Comparison of ENCODE assay signal across 20 mouse cellular contexts in the genomic region with DNA sequence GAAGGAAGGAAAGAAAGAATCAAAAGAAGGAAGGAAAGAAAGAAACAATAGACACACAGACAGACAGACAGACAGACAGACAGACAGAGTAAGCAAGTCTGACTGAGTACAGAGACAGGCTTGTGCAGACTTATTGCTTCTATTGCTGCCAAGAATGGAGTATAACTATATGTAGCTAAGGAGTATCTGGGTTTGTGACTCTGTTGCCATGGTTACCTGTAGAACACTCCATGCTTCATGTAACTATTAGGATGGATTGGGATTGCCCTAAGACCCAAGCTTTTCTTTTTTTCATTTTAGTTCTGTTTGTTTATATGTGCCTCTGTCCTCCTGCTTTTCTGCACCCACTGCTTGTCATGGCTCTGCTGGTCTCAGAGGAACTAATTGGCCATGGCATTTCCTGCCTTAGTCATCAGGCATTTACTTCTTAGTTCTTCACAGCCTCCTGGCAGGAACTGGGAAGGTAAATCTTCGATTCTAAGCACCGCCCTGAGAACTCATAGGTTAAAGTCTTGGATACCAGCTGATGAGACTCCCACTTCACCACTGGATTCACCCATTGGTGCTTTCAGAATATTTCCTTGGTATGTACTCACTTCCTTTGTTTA.
DNase-seq lines count a peak whose midpoint lies in the region; ATAC-seq lines count a peak whose summit lies in the region.
"Had no signal": no experiment of that assay in that cellular context is flagged by ENCODE, and none has a peak within 500 bp of the region (broad histone marks: within the 10 kb centered on the region; RNA-seq: fewer than 3 reads in every experiment).

No protein-coding gene starts in this region.

- H3K4me3 ChIP-seq in midbrain, embryonic 16.5 days (ENCODE audit: low read depth, low read length), result no peak overlapping the region
- H3K4me3 ChIP-seq in midbrain, embryonic 15.5 days, result no peak overlapping the region
- H3K4me3 ChIP-seq: erythroblast, embryonic 14.5 days; lung, embryonic 15.5 days; stomach, embryonic 15.5 days had no signal

- no peak overlapping the region for H3K9ac ChIP-seq in midbrain, embryonic 16.5 days (ENCODE audit: low read depth, low read length)
- no peak overlapping the region for H3K9ac ChIP-seq in midbrain, embryonic 15.5 days
- H3K9ac ChIP-seq: lung, embryonic 15.5 days; stomach, embryonic 15.5 days had no signal

- WGBS in midbrain, embryonic 16.5 days, result 91% methylated on average over 2 of the region's 2 CpGs
- WGBS in midbrain, embryonic 15.5 days, result 92% methylated on average over 2 of the region's 2 CpGs

- ATAC-seq in frontal cortex, adult (ENCODE audit: low TSS enrichment), result 0 out of 2 replicates have a peak, but pooled peaks have one; percentile 41
- ATAC-seq in midbrain, embryonic 16.5 days, result 0 out of 2 replicates have a peak, but pooled peaks have one; percentile 54
- ATAC-seq in midbrain, embryonic 15.5 days (replicated peaks), result no peak; the same call in 1 of the 2 replicates
- peak; percentile 36 to 59; a peak in 3 of 4 replicates for ATAC-seq in hematopoietic stem cell, adult 5-6 weeks (replicated peaks in 1 of 2; ENCODE audit: insufficient read depth in 1 of 2, low FRiP score in 2 of 2, low TSS enrichment in 1 of 2, low read depth in 1 of 2, poor library complexity in 2 of 2, severe bottlenecking in 2 of 2)
- ATAC-seq: CD4-positive, CD25-positive, alpha-beta regulatory T cell, adult 4 months; inflammation-experienced regulatory T-cells, adult 6 months had no signal

- no peak for DNase-seq in frontal cortex, postnatal 14 days (ENCODE audit: low spot score in 2 of 2)
- DNase-seq in R1 (ENCODE audit: low read depth, low spot score), result peak; percentile 4
- DNase-seq in cerebellum, adult 11 months, result no peak
- DNase-seq: adrenal gland, adult 8-10 months; cerebellum, adult 9-10 months; kidney, adult 9 months; kidney, postnatal 36 days; right cerebral cortex, postnatal 14 days had no signal

- no peak overlapping the region for H3K27ac ChIP-seq in midbrain, embryonic 16.5 days (ENCODE audit: low read length)
- no peak overlapping the region for H3K27ac ChIP-seq in midbrain, embryonic 15.5 days
- H3K27ac ChIP-seq: lung, embryonic 15.5 days; stomach, embryonic 15.5 days had no signal

- H3K4me2 ChIP-seq in midbrain, embryonic 16.5 days (ENCODE audit: low read length), result no peak overlapping the region
- H3K4me2 ChIP-seq in midbrain, embryonic 15.5 days, result no peak overlapping the region
- H3K4me2 ChIP-seq: heart, embryonic 11.5 days; liver, embryonic 11.5 days; lung, embryonic 15.5 days; stomach, embryonic 15.5 days had no signal

- H3K36me3 ChIP-seq in midbrain, embryonic 16.5 days (ENCODE audit: control insufficient read depth, insufficient read depth, low read length), result no peaks in the 10 kb centered on the region
- H3K36me3 ChIP-seq in midbrain, embryonic 15.5 days (replicated peaks), result no peaks in the 10 kb centered on the region
- H3K36me3 ChIP-seq: G1E; lung, embryonic 15.5 days; stomach, embryonic 15.5 days had no signal

- no peaks in the 10 kb centered on the region for H3K4me1 ChIP-seq in midbrain, embryonic 16.5 days (ENCODE audit: control insufficient read depth, insufficient read depth, low read length)
- no peaks in the 10 kb centered on the region for H3K4me1 ChIP-seq in midbrain, embryonic 15.5 days
- H3K4me1 ChIP-seq: lung, embryonic 15.5 days; stomach, embryonic 15.5 days had no signal

- no peaks in the 10 kb centered on the region for H3K27me3 ChIP-seq in midbrain, embryonic 16.5 days (ENCODE audit: control insufficient read depth, insufficient read depth, low read depth, low read length)
- H3K27me3 ChIP-seq in midbrain, embryonic 15.5 days (replicated peaks), result no peaks in the 10 kb centered on the region
- H3K27me3 ChIP-seq: lung, embryonic 15.5 days; stomach, embryonic 15.5 days had no signal

- no peaks in the 10 kb centered on the region for H3K9me3 ChIP-seq in midbrain, embryonic 16.5 days (replicated peaks; ENCODE audit: control insufficient read depth, low read length, poor library complexity, severe bottlenecking)
- H3K9me3 ChIP-seq in midbrain, embryonic 15.5 days, result no peaks in the 10 kb centered on the region
- H3K9me3 ChIP-seq: G1E; lung, embryonic 15.5 days; stomach, embryonic 15.5 days had no signal
